Mouse (Mus musculus) heart, postnatal 10 days (tissue): ENCODE results near the gene Hsd3b6. TPM values are rescaled to one million over a fixed set of nuclear protein-coding genes. Genes with fewer than 3 reads are reported as not detected.
"Not testable (repeated sequence)": the region's sequence is repeated elsewhere in the genome, so short reads cannot be mapped to it uniquely, and the experiment has no call there.

Experiments
- DNase-seq, 2 experiments: peaks; one replicate each; pipeline ENCODE4 v3.0.0; 2021
- intact Hi-C: fragments of 180-260 bp; cut with DNase I; formaldehyde crosslinking; loops from one replicate; pipeline ENCODE4 v1.15.1; 2025
- total RNA-seq, 2 experiments: library from RNA; stranded (reverse); gene quantifications; 2 replicates each; pipeline ENCODE4 v1.2.3; 2021

Hsd3b6 gene
- total RNA-seq, result not detected

- intact Hi-C loops, result no loop called here
Observed at GRCm38 (mm10) chr3:98814101-98814670, at the start of gene Hsd3b6. Hsd3b6 (minus strand) TSS chr3:98814443.

GRCm38 (mm10) chr3:98862800-98863199 lies 48.6 kb upstream of the Hsd3b6 start:
- no peak for DNase-seq
- intact Hi-C loops, result no loop called here

More at GRCm38 (mm10) chr3:98814101-98814670, at the start of gene Hsd3b6:
- DNase-seq, result no peak

- DNase-seq, result no peak
- intact Hi-C loops, result no loop called here
Observed at GRCm38 (mm10) chr3:98859576-98859975, 45.3 kb upstream of the Hsd3b6 start, which contains the start of gene Hsd3b1. Hsd3b1 (minus strand) TSS chr3:98859794.

GRCm38 (mm10) chr3:98858051-98858450 lies 43.8 kb upstream of the Hsd3b6 start:
- intact Hi-C loops, result no loop called here
- DNase-seq, result no peak

GRCm38 (mm10) chr3:98856892-98857291 lies 42.6 kb upstream of the Hsd3b6 start:
- intact Hi-C loops, result no loop called here
- no peak for DNase-seq

- DNase-seq, result no peak
- intact Hi-C loops, result no loop called here
Observed at GRCm38 (mm10) chr3:98855160-98855559, 40.9 kb upstream of the Hsd3b6 start.

- intact Hi-C loops, result no loop called here
- DNase-seq, result no peak
Observed at GRCm38 (mm10) chr3:98853685-98854084, 39.4 kb upstream of the Hsd3b6 start.

GRCm38 (mm10) chr3:98853051-98853450 lies 38.8 kb upstream of the Hsd3b6 start:
- no peak for DNase-seq
- intact Hi-C loops, result no loop called here

- no peak for DNase-seq
- intact Hi-C loops, result no loop called here
Observed at GRCm38 (mm10) chr3:98852631-98853030, 38.4 kb upstream of the Hsd3b6 start.

- no peak for DNase-seq
- intact Hi-C loops, result no loop called here
Observed at GRCm38 (mm10) chr3:98851853-98852252, 37.6 kb upstream of the Hsd3b6 start.

GRCm38 (mm10) chr3:98850262-98850661 lies 36.0 kb upstream of the Hsd3b6 start:
- intact Hi-C loops, result no loop called here
- DNase-seq, result no peak

- intact Hi-C loops, result no loop called here
- no peak for DNase-seq
Observed at GRCm38 (mm10) chr3:98848898-98849297, 34.7 kb upstream of the Hsd3b6 start.

GRCm38 (mm10) chr3:98812653-98813052 lies 1.6 kb downstream of the Hsd3b6 start:
- DNase-seq, intact Hi-C loops: not testable (repeated sequence)

- DNase-seq, intact Hi-C loops: not testable (repeated sequence)
Observed at GRCm38 (mm10) chr3:98805032-98805431, 9.2 kb downstream of the Hsd3b6 start.

- DNase-seq, result no peak
- intact Hi-C loops, result no loop called here
Observed at GRCm38 (mm10) chr3:98786551-98786950, 27.7 kb downstream of the Hsd3b6 start.

- intact Hi-C loops, result no loop called here
- no peak for DNase-seq
Observed at GRCm38 (mm10) chr3:98782181-98782868, 31.9 kb downstream of the Hsd3b6 start.

- intact Hi-C loops, result no loop called here
- DNase-seq, result no peak
Observed at GRCm38 (mm10) chr3:98780921-98781320, 33.3 kb downstream of the Hsd3b6 start.

GRCm38 (mm10) chr3:98764155-98764554 lies 50.1 kb downstream of the Hsd3b6 start:
- peak; percentile 7 to 45 for DNase-seq
- intact Hi-C loops, result no loop called here

- intact Hi-C loops, result no loop called here
Observed at GRCm38 (mm10) chr3:98756836-98757235, 57.4 kb downstream of the Hsd3b6 start.

More at GRCm38 (mm10) chr3:98756836-98757235, 57.4 kb downstream of the Hsd3b6 start:
- no peak for DNase-seq
